Mouse (Mus musculus): Measurements from ENCODE around the gene Pnkp.

The Pnkp gene

GRCm38 (mm10) chr7:44853596-44854355 is 3.2 kb upstream of the Pnkp start:
- no peak for DNase-seq

DNA sequence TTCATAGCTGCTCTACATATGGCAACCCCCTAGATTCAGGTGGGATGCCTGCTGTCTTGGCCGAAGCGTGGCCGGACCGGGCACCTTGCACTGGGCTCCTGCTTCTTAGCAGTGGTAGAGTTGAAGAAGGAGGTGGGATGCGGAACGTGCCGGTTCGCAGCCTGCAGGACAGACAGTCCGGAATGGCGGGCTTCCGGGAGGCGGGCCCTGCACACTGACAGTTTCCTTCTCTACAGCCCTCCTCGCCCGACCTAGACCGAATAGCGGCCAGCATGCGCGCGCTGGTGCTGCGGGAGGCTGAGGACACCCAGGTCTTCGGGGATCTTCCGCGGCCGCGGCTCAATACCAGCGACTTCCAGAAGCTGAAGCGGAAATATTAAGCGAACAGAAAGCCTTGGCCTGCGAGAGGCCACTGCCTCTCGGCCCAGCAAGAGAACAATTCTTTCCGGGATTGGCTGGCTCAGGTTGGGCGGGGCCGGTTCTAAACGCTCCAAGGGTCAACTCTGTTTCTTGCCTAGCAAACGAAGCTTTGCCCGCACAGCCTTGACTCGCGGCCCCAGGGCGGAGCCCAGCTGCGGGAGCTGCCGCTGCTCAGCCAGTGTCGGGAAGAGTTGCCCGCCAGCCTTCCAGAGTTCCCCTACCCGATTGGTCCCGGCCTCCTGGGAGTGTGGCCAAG is 2.4 kb upstream of the Pnkp start:
- DNase-seq = peak; percentile 93

DNA sequence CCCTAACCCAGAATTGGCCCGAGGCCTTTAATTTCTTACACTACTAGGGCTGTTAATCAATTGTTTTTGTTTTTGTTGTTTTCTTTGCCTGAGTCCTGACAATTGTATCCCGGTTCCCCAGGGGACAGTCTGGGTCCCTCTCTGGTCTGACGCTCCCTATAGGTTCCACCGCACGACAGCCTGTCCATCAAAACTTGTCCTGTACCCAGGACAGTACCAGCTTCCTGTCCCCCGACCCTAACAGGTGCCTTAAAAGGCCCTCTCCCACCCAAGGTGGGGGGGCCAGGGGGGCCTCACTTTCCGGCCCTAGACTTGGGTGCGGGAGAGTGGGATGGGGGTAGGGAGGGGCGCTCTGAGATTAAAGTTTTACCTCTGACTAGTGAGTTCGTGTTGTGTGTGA is 1.9 kb upstream of the Pnkp start:
- no peak for DNase-seq

- DNase-seq = no peak
These were observed 548 bp upstream of the Pnkp start for GRCm38 (mm10) chr7:44856265-44856916.

- peak; percentile 71 for DNase-seq
These were observed 966 bp downstream of the Pnkp start for GRCm38 (mm10) chr7:44857905-44858304.

- DNase-seq = no peak
These were observed 3.0 kb downstream of the Pnkp start for GRCm38 (mm10) chr7:44859896-44860295.

DNA sequence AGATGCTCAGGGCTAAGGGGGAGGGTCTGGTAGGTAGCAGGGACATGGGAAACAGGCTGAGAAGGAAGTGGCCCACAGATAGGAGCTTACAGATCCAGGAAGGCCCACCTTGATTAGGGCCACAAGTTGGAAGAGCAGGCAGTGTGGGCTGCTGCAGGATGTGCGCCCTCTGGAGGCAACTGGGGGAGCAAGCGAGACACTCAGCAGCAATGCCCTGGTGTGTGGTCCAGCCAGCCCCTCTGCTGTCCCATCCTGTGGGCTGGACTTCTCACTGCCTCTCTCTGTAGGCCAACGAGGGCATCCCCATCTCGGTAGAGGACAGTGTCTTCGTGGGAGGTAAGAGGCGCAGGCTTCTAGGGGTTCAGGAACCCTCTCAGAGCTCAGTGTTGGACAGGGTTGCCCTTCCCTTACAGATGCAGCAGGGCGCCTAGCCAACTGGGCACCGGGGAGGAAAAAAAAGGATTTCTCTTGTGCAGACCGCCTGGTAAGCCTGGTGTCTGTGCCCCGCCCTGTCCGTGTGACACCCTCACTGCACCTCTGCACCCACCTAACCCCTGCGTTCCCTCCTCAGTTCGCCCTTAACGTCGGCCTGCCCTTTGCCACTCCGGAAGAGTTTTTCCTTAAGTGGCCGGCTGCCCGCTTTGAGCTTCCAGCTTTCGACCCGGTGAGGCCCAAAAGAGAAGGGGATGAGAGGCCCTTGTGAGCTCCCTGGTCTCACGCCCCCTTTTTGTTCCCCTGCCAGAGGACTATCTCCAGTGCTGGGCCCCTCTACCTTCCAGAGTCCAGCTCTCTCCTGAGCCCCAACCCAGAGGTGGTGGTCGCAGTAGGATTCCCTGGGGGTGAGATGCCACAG is 3.9 kb downstream of the Pnkp start:
- DNase-seq = peak; percentile 89

DNA sequence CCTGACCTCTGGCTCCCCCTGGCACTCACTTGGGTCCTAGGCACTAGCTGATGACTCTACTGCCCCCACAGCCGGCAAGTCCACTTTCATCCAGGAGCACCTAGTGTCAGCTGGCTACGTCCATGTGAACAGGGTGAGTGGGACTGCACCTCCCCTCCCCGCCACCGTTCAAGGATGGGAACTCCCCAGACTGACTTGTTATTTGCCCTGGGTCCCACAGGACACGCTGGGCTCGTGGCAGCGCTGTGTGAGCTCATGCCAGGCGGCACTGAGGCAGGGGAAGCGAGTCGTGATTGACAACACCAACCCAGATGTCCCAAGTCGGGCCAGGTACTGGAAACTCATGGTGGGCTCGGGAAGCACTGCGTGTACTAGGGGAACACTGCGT is 4.5 kb downstream of the Pnkp start:
- no peak for DNase-seq

- DNase-seq = no peak
These were observed 5.5 kb downstream of the Pnkp start for GRCm38 (mm10) chr7:44862434-44862833.

DNA sequence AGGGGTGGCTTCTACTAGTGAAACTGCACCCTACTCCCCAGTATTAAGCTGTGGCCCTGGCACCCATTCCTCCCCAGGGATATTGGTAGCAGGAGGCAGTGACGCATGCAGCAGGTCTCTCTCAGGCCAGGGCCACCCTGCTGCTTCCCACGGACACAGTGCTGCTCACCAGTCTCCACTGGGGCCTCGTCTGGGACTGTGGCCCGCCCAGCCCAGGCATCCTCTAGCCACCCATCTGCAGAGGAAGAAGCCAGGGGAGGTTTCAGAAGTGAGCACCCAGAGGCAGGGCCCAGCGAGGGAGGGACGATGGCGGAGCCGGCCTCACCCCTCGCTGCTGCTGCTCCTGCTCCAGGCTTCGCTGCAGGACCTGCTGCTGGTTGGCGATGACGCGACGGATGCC is 6.3 kb downstream of the Pnkp start:
- DNase-seq = no peak

GRCm38 (mm10) chr7:44863982-44864494 is 7.1 kb downstream of the Pnkp start:
- DNase-seq = no peak

GRCm38 (mm10) chr7:44864595-44865542 is 7.9 kb downstream of the Pnkp start:
- peak; percentile 61 for DNase-seq

DNA sequence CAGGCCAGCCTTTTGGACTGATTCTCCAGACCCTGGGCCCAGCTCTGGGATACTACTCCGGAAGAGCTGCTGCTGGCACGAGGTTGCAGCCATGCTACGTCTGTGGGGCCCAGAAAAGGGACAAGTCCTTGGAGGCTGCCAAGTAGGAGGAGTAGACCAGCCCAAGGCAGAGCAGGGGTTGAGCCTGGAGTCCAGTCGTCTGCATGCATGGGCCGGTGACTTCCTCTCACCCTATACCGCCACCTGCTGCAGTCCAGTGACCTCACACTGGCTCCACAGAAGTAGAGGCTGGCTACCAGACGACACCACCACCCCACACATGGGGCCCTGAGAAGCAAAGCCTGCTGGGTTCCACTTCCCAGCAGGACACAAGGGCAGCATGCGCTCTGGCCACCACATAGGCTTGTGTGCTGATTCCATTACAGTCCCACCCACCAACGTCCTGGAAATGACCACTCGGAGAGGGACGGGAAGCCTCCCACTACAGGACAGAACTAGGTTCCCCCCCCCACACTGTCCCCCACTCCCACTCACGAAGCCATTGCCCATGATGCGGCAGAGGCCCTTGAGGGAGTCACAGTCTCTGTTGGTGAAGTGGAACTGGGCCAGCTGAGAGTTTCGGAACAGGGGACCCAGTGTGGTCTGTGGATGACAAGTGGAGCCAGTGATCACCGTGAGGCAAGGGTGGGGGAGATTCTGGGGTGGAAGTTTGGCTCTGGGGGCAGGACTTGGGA is 9.5 kb downstream of the Pnkp start:
- peak; percentile 87 for DNase-seq

DNA sequence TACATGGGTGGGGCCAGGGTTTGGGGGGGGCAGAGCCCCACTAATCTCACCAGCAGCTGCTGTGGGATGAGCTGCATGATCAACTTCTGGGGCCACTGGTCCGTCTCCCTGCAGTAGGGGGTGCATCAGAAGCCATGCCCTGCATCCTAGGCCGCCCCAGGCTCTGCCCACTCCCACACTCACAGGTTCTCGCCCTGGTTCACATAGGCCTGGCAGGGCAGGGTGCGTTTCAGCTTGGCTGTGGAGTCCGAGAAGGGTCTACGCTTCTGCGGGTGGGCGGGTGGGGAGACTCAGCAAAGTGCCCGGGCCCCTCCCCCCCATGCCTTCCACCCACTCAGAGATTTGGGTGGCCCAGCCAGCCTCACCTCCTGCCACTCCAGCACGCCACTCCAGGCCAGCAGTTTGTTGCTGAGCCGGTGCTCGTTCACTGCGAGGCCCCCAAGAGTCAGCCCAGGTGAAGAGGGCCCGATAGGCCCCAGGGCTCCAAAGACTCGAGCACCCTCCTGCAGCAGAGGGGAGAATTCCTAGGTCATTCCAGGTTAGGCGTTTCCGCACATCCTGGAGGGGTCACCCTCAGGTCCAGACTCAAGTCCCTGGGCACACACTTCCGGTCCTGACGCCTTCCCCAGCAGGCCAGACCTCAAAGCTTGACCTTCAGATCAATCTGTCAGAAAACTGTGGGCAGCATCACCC is 10.2 kb downstream of the Pnkp start:
- no peak for DNase-seq

DNA sequence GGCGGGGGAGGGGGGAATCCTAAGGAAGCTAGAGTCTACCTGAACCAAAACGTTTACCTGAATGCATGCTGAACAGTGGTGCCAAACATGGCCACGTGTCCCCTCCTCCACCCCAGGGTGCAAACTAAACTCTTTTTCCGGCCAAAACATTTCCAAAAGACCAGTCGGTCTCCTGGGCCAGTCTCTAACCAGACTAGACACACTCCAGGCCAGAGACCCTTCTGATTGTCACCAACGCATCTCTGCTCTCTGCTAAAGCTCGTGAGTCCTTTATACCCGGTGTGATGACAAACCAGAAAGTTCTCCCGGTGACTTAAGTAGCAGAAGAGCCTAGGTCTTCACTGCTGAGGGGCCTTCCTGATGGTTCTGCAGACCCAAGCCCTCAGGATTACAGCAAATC is 10.9 kb downstream of the Pnkp start:
- DNase-seq = no peak

- DNase-seq = peak; percentile 75
These were observed 11.5 kb downstream of the Pnkp start for GRCm38 (mm10) chr7:44868465-44868864.

DNA sequence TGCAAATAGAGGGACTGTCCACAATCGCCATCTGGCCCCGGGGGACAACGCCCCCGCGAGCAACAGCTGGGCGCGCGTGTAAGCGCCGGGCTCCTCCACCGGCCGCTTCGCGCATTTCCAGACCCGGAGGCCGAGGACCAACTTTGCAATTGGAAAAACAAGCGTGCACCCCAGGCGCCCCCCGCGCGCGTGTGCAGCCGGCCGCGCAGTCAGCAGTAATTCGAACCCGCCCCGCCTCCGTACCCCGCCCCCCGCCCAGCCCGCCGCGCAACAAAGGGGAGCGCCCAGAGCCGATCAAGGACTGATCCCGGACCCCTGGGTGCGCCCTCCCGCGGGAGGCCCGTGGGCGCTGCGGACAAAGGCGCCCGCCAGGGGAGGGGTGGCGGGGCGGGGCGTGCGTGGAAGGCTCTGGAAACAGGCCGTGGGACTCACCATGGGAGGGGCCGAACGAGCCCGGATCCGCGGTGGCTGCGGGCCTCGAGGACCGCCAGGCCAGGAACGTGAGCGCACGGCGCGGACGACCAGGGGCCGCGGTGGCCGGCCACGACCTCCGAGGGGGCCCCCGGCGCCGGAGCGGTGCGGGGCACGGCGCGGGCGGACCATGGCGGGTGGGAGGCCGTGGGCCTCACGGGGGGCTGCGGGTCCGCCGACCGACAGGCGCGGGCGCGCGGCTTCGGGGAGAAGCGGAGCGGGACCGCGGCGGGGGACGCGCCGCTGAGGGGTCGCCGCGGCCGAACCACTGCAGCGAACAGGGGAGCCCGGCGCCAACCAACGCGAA is 12.2 kb downstream of the Pnkp start:
- DNase-seq = peak; percentile 85

- peak; percentile 96 for DNase-seq
These were observed 13.0 kb downstream of the Pnkp start, which contains the start of gene Ptov1 for GRCm38 (mm10) chr7:44869697-44870528. Gene Ptov1 (minus strand): TSS chr7:44869788.
